Mouse (Mus musculus) embryonic facial prominence, embryonic 14.5 days (tissue): Measurements from ENCODE around the gene Gm10577. TPM values are rescaled to one million over a fixed set of nuclear protein-coding genes. Genes with fewer than 3 reads are reported as not detected.

ENCODE experiments used
- ATAC-seq: fragments of 200-750 bp; cut with Nextera tagmentation; 2 replicates; pipeline ENCODE4 v1.8.0; 2017; ENCODE audit warnings: low read depth, moderate number of reproducible peaks, moderate TSS enrichment
- DNase-seq: peaks from one replicate; pipeline ENCODE4 v3.0.0-alpha.2; 2015; ENCODE audit warnings: low spot score
- H3K27ac ChIP-seq: fragments of 300-500 bp; sonication (generic); replicated peaks from 2 replicates; pipeline ENCODE4 v1.5.1; 2014; ENCODE audit warnings: low read depth, mild to moderate bottlenecking, low read length, moderate library complexity
- H3K27me3 ChIP-seq: fragments of 300-500 bp; sonication (generic); replicated peaks from 2 replicates; pipeline ENCODE4 v1.6.1; 2014; ENCODE audit warnings: low read length; ENCODE audit not compliant: control insufficient read depth, insufficient read depth
- H3K36me3 ChIP-seq: fragments of 300-500 bp; sonication (generic); 2 replicates; pipeline ENCODE4 v1.6.1; 2014; ENCODE audit warnings: low read length, mixed read lengths; ENCODE audit not compliant: control insufficient read depth, insufficient read depth
- H3K4me1 ChIP-seq: fragments of 300-500 bp; sonication (generic); 2 replicates; pipeline ENCODE4 v1.6.1; 2014; ENCODE audit warnings: antibody characterized with exemption, low read length; ENCODE audit not compliant: control insufficient read depth, insufficient read depth
- H3K4me2 ChIP-seq: fragments of 300-500 bp; sonication (generic); 2 replicates; pipeline ENCODE4 v1.6.1; 2014; ENCODE audit warnings: low read depth, mild to moderate bottlenecking, low read length, moderate library complexity, mixed read lengths
- H3K4me3 ChIP-seq: fragments of 300-500 bp; sonication (generic); 2 replicates; pipeline ENCODE4 v1.5.1; 2014; ENCODE audit warnings: low read depth, mild to moderate bottlenecking, low read length
- H3K9ac ChIP-seq: fragments of 300-500 bp; sonication (generic); 2 replicates; pipeline ENCODE4 v1.6.1; 2014; ENCODE audit warnings: low read depth, mild to moderate bottlenecking, low read length, moderate library complexity, mixed read lengths
- H3K9me3 ChIP-seq: fragments of 300-500 bp; sonication (generic); 2 replicates; pipeline ENCODE4 v1.6.1; 2016; ENCODE audit warnings: low read length; ENCODE audit not compliant: control insufficient read depth
- WGBS: fragments of 180-500 bp; shearing (Covaris S2); extraction: QIAGEN DNeasy Blood & Tissue Kit; methylation state at CpG from one replicate; pipeline ENCODE4 v1.1.7; 2014; 5-methylcytosine and 5-hydroxymethylcytosine counted together
- polyA plus RNA-seq: library from polyadenylated mRNA; unstranded; fragments of >200 nt; fragmentation: Nextera tagmentation; extraction: Ambion mirVana; gene quantifications from 2 replicates; pipeline ENCODE4 v1.2.1, GENCODE M21; 2014

The Gm10577 gene
- polyA plus RNA-seq, 1 experiment from 2014 or later: not detected

GRCm38 (mm10) chr4:101001073-101001472, 19.4 kb downstream of the Gm10577 start:
- no peak for DNase-seq
- peaks cover 73% of the 10 kb centered on the region for H3K36me3 ChIP-seq
- H3K4me3 ChIP-seq: no peak overlapping the region
- H3K27me3 ChIP-seq: no peaks in the 10 kb centered on the region
- no peak overlapping the region for H3K4me2 ChIP-seq
- no peak overlapping the region for H3K9ac ChIP-seq
- no peaks in the 10 kb centered on the region for H3K9me3 ChIP-seq
- no peak overlapping the region for H3K27ac ChIP-seq
- WGBS: 91% methylated on average over 6 of the region's 6 CpGs
- no peak for ATAC-seq
- no peaks in the 10 kb centered on the region for H3K4me1 ChIP-seq

GRCm38 (mm10) chr4:101000622-101001021, 19.9 kb downstream of the Gm10577 start:
- DNase-seq (no peak), ATAC-seq (no peak)
- Histone ChIP-seq H3K27me3 (no peaks in the 10 kb centered on the region), H3K27ac (no peak overlapping the region), H3K4me3 (no peak overlapping the region), H3K4me1 (no peaks in the 10 kb centered on the region), H3K9ac (no peak overlapping the region), H3K36me3 (peaks cover 74% of the 10 kb centered on the region), H3K4me2 (no peak overlapping the region), H3K9me3 (no peaks in the 10 kb centered on the region)
- 94% methylated on average over 3 of the region's 3 CpGs for WGBS

GRCm38 (mm10) chr4:100998906-100999305, 21.6 kb downstream of the Gm10577 start:
- no peak overlapping the region for H3K27ac ChIP-seq
- DNase-seq (no peak), ATAC-seq (no peak)
- H3K27me3 ChIP-seq: no peaks in the 10 kb centered on the region
- H3K4me2 ChIP-seq: no peak overlapping the region
- H3K9ac ChIP-seq: no peak overlapping the region
- H3K4me3 ChIP-seq: no peak overlapping the region
- H3K36me3 ChIP-seq: peaks cover 78% of the 10 kb centered on the region
- WGBS: 65% methylated on average over 8 of the region's 8 CpGs
- H3K4me1 ChIP-seq: no peaks in the 10 kb centered on the region
- no peaks in the 10 kb centered on the region for H3K9me3 ChIP-seq

- DNase-seq: peak; percentile 84
- Histone ChIP-seq H3K27ac (no peak overlapping the region), H3K4me1 (no peaks in the 10 kb centered on the region), H3K9me3 (no peaks in the 10 kb centered on the region), H3K4me2 (no peak overlapping the region), H3K9ac (no peak overlapping the region), H3K4me3 (no peak overlapping the region), H3K27me3 (no peaks in the 10 kb centered on the region), H3K36me3 (peaks cover 78% of the 10 kb centered on the region)
- 0 out of 2 replicates have a peak, but pooled peaks have one; percentile 13 for ATAC-seq
- WGBS: 15% methylated on average over 2 of the region's 2 CpGs
These were observed 22.4 kb downstream of the Gm10577 start for GRCm38 (mm10) chr4:100998145-100998544.

GRCm38 (mm10) chr4:100996060-100996651, 24.3 kb downstream of the Gm10577 start:
- Histone ChIP-seq H3K36me3 (peaks cover 79% of the 10 kb centered on the region), H3K9ac (no peak overlapping the region), H3K9me3 (no peaks in the 10 kb centered on the region), H3K4me1 (no peaks in the 10 kb centered on the region), H3K27ac (no peak overlapping the region), H3K4me2 (no peak overlapping the region), H3K27me3 (no peaks in the 10 kb centered on the region), H3K4me3 (no peak overlapping the region)
- DNase-seq (no peak), ATAC-seq (no peak)
- WGBS: 77% methylated on average over 4 of the region's 4 CpGs

- no peaks in the 10 kb centered on the region for H3K9me3 ChIP-seq
- H3K9ac ChIP-seq: no peak overlapping the region
- ATAC-seq (no peak), DNase-seq (no peak)
- no peaks in the 10 kb centered on the region for H3K4me1 ChIP-seq
- H3K27me3 ChIP-seq: no peaks in the 10 kb centered on the region
- no peak overlapping the region for H3K4me2 ChIP-seq
- no peak overlapping the region for H3K27ac ChIP-seq
- peaks cover 76% of the 10 kb centered on the region for H3K36me3 ChIP-seq
- no peak overlapping the region for H3K4me3 ChIP-seq
- WGBS: 79% methylated on average over 5 of the region's 5 CpGs
These were observed 24.9 kb downstream of the Gm10577 start for GRCm38 (mm10) chr4:100995617-100996016.

- H3K9me3 ChIP-seq: no peaks in the 10 kb centered on the region
- H3K27ac ChIP-seq: no peak overlapping the region
- ATAC-seq (peak; percentile 57; the same call in 1 of the 2 replicates), DNase-seq (peak; percentile 40)
- no peaks in the 10 kb centered on the region for H3K27me3 ChIP-seq
- H3K4me2 ChIP-seq: no peak overlapping the region
- H3K4me1 ChIP-seq: no peaks in the 10 kb centered on the region
- 66% methylated on average over 18 of the region's 18 CpGs for WGBS
- no peak overlapping the region for H3K4me3 ChIP-seq
- H3K9ac ChIP-seq: no peak overlapping the region
- peaks cover 79% of the 10 kb centered on the region for H3K36me3 ChIP-seq
These were observed 25.8 kb downstream of the Gm10577 start for GRCm38 (mm10) chr4:100994442-100995255.

- H3K27me3 ChIP-seq: no peaks in the 10 kb centered on the region
- no peak overlapping the region for H3K4me3 ChIP-seq
- peaks cover 88% of the 10 kb centered on the region for H3K36me3 ChIP-seq
- H3K4me1 ChIP-seq: no peaks in the 10 kb centered on the region
- no peak overlapping the region for H3K9ac ChIP-seq
- no peaks in the 10 kb centered on the region for H3K9me3 ChIP-seq
- DNase-seq: no peak
- WGBS: 91% methylated on average over 6 of the region's 6 CpGs
- no peak for ATAC-seq
- no peak overlapping the region for H3K4me2 ChIP-seq
- no peak overlapping the region for H3K27ac ChIP-seq
These were observed 28.4 kb downstream of the Gm10577 start for GRCm38 (mm10) chr4:100992086-100992485.
